Mouse (Mus musculus): ENCODE data around the gene Klhl10.

DNA sequence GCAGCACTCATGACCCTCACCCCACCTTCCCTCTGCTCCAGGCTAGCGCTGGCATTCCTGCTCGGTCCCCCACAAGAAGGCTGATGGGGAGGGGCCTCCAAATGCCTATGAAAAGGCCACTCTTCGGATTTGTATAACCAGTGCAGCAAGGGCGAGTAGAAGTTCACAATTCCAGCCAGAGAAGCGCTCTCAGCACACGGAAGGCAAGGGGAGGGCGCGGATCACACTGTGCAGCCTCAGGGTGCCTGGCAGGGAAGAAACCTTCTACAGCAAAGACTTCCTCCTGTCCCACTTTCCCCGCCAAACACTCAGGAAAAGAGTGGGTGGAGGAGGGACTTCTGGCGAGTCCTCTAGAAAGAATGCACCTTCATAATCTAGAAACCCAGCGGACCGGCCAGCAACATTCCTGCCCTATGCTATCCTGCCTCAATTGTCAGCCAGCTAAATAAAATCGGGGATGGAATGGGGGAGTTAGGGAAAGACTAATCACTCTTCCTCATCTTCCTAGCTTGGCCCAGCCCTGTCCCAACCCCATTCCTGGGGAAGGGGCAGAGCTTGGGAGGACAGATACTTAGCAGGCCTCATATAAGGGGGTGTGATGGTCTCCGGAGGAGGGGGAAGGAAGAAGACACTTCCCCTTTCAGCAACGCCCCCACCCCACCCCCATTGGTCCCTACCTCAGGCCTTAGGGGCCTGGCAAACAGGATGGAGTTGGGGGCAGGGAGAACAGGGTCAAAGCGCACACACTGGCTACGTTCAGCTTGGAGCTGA lies 45.7 kb upstream of the Klhl10 start:
- TF ChIP-seq POLR2A (IDR thresholded peaks at IDR 0.05; ENCODE audit: insufficient read depth, low read length): no peak
- TF ChIP-seq CTCF (IDR thresholded peaks at IDR 0.05; ENCODE audit: low read depth, low read length): no peak

All from ES-Bruce4 (cell line).